Mouse (Mus musculus) retina, postnatal 1 day (tissue): ENCODE measurements around the gene Gucy2e.

Experiments used
- DNase-seq: peaks from one replicate; pipeline ENCODE4 v3.0.0-alpha.2; 2012

The Gucy2e gene

GRCm38 (mm10) chr11:69235285-69236060 lies 1.4 kb downstream of the Gucy2e start:
- DNase-seq, result peak; percentile 93

- DNase-seq, result no peak
Measured at GRCm38 (mm10) chr11:69233141-69233540, 3.7 kb downstream of the Gucy2e start.

- DNase-seq, result no peak
Measured at GRCm38 (mm10) chr11:69230420-69230819, 6.4 kb downstream of the Gucy2e start.

- no peak for DNase-seq
Measured at GRCm38 (mm10) chr11:69225715-69226114, 11.1 kb downstream of the Gucy2e start.

GRCm38 (mm10) chr11:69223101-69223500 lies 13.7 kb downstream of the Gucy2e start:
- DNase-seq, result no peak

GRCm38 (mm10) chr11:69221070-69221469 lies 15.8 kb downstream of the Gucy2e start:
- DNase-seq, result no peak

- DNase-seq, result no peak
Measured at GRCm38 (mm10) chr11:69218661-69219060, 18.2 kb downstream of the Gucy2e start.

- no peak for DNase-seq
Measured at GRCm38 (mm10) chr11:69217411-69217810, 19.4 kb downstream of the Gucy2e start.

GRCm38 (mm10) chr11:69211431-69211830 lies 25.4 kb downstream of the Gucy2e start:
- peak; percentile 85 for DNase-seq

- DNase-seq, result no peak
Measured at GRCm38 (mm10) chr11:69202469-69203230, 34.2 kb downstream of the Gucy2e start.

GRCm38 (mm10) chr11:69200231-69200630 lies 36.6 kb downstream of the Gucy2e start:
- no peak for DNase-seq

- no peak for DNase-seq
Measured at GRCm38 (mm10) chr11:69199251-69199650, 37.6 kb downstream of the Gucy2e start.

- no peak for DNase-seq
Measured at GRCm38 (mm10) chr11:69197743-69198142, 39.1 kb downstream of the Gucy2e start, which contains the start of gene Alox8. TSS of gene Alox8 (minus strand) at chr11:69197843.

GRCm38 (mm10) chr11:69197194-69197593 lies 39.6 kb downstream of the Gucy2e start:
- DNase-seq, result peak; percentile 26

GRCm38 (mm10) chr11:69196766-69197165 lies 40.1 kb downstream of the Gucy2e start:
- DNase-seq, result peak; percentile 51

- peak; percentile 64 for DNase-seq
Measured at GRCm38 (mm10) chr11:69192840-69193239, 44.0 kb downstream of the Gucy2e start.

- no peak for DNase-seq
Measured at GRCm38 (mm10) chr11:69185936-69186335, 50.9 kb downstream of the Gucy2e start.

- DNase-seq, result no peak
Measured at GRCm38 (mm10) chr11:69185031-69185430, 51.8 kb downstream of the Gucy2e start.

- DNase-seq, result no peak
Measured at GRCm38 (mm10) chr11:69180120-69180519, 56.7 kb downstream of the Gucy2e start.

GRCm38 (mm10) chr11:69179512-69179911 lies 57.3 kb downstream of the Gucy2e start:
- DNase-seq, result no peak

GRCm38 (mm10) chr11:69178525-69178924 lies 58.3 kb downstream of the Gucy2e start:
- no peak for DNase-seq

- no peak for DNase-seq
Measured at GRCm38 (mm10) chr11:69174722-69175121, 62.1 kb downstream of the Gucy2e start.

- no peak for DNase-seq
Measured at GRCm38 (mm10) chr11:69172606-69173005, 64.2 kb downstream of the Gucy2e start.

GRCm38 (mm10) chr11:69171626-69172025 lies 65.2 kb downstream of the Gucy2e start:
- DNase-seq, result peak; percentile 67
